Mouse (Mus musculus) ES-Bruce4 (cell line): Measurements from ENCODE around the gene Cdk5rap3. TPM values are rescaled to one million over a fixed set of nuclear protein-coding genes. Genes with fewer than 3 reads are reported as not detected.
A peak's percentile ranks its signal among the peaks of the same experiment; 100 is the strongest.

Experiments used
- H3K27ac ChIP-seq: 2 replicates; pipeline ENCODE4 v1.5.1; 2012; ENCODE audit warnings: low read length, inconsistent platforms; ENCODE audit not compliant: insufficient read depth
- H3K27me3 ChIP-seq: 2 replicates; pipeline ENCODE4 v1.6.1; 2012; ENCODE audit warnings: mild to moderate bottlenecking, low read length, inconsistent platforms; ENCODE audit not compliant: control insufficient read depth, poor library complexity, insufficient read depth, severe bottlenecking
- H3K36me3 ChIP-seq: 2 replicates; pipeline ENCODE4 v1.6.1; 2012; ENCODE audit warnings: inconsistent platforms, mild to moderate bottlenecking, low read length, moderate library complexity; ENCODE audit not compliant: control insufficient read depth, poor library complexity, insufficient read depth, severe bottlenecking
- H3K4me1 ChIP-seq: one replicate; pipeline ENCODE4 v1.8.1; 2011; ENCODE audit warnings: low read length; ENCODE audit not compliant: control insufficient read depth, insufficient read depth
- H3K4me3 ChIP-seq: 2 replicates; pipeline ENCODE4 v1.5.1; 2011; ENCODE audit warnings: low read depth, mild to moderate bottlenecking, low read length
- H3K9ac ChIP-seq: 2 replicates; pipeline ENCODE4 v1.6.1; 2012; ENCODE audit warnings: low read depth, mild to moderate bottlenecking, inconsistent platforms; ENCODE audit not compliant: poor library complexity, severe bottlenecking
- H3K9me3 ChIP-seq: replicated peaks from 2 replicates; pipeline ENCODE4 v1.6.1; 2012; ENCODE audit warnings: mild to moderate bottlenecking, low read length, inconsistent platforms; ENCODE audit not compliant: control insufficient read depth, poor library complexity, insufficient read depth, severe bottlenecking
- CTCF ChIP-seq: IDR thresholded peaks from one replicate; pipeline ENCODE4 v1.8.1; 2011; ENCODE audit warnings: low read depth, low read length
- EP300 ChIP-seq: IDR thresholded peaks from 2 replicates; pipeline ENCODE4 v1.6.1; 2011; ENCODE audit warnings: low read depth, low read length; ENCODE audit not compliant: insufficient read depth
- POLR2A ChIP-seq: IDR thresholded peaks from one replicate; pipeline ENCODE4 v1.8.1; 2011; ENCODE audit warnings: low read length; ENCODE audit not compliant: insufficient read depth
- polyA plus RNA-seq: library from polyadenylated mRNA; stranded (reverse); fragments of >200 nt; gene quantifications from 2 replicates; pipeline ENCODE4 v1.2.4, GENCODE M21; 2011; ENCODE audit warnings: low read depth; ENCODE audit not compliant: missing spikeins, insufficient read depth, insufficient read length

The Cdk5rap3 gene
- polyA plus RNA-seq, 1 experiment: 93.3 TPM

DNA sequence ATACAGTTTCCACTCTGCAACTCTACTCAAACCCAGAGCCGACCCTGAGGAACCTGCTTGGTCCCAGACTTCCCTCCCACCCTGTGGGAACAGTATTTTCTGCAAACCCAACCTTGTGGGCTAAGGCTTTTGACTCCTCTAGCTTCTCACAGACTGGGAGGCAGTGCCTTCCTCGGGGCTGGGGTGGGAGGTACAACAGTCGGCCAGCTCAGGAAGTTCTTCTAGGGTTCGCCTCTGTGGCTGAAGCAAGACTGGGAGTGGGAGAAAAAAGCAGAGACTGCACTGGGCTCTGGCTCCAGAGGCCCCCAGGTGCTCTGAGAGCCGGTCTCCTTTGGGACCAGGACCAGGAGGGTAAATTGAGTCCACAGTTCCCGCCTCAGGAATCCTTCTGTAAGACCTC, 36.6 kb upstream of the Cdk5rap3 start:
- H3K4me1 ChIP-seq: peaks cover 7% of the 10 kb centered on the region
- no peaks in the 10 kb centered on the region for H3K9me3 ChIP-seq
- no peaks in the 10 kb centered on the region for H3K27me3 ChIP-seq
- H3K27ac ChIP-seq: no peak overlapping the region
- peaks cover 29% of the 10 kb centered on the region for H3K36me3 ChIP-seq
- H3K9ac ChIP-seq: no peak overlapping the region
- TF ChIP-seq CTCF (no peak), EP300 (no peak), POLR2A (no peak)
- no peak overlapping the region for H3K4me3 ChIP-seq

DNA sequence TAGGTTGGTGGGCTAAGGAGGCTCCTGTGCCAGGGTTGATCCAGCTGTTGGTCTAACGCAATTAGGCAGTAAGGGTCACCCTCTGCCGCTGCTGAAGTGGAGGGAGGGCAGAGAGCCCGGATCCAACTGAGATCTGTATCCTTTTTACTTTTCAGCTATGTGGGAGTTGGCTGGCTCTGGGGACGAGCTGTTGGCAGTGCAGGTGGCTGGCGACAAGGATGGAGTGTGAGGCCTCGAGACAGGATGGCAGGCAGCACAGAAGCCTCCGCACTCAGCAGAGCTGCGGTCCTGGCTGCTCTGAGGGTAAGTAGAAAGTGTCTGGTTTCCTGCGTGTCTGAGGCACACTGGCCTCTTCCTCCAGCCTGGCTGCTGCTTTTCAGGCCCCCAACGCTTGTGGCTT, 36.1 kb upstream of the Cdk5rap3 start:
- Histone ChIP-seq H3K4me3 (no peak overlapping the region), H3K27ac (no peak overlapping the region), H3K4me1 (peaks cover 7% of the 10 kb centered on the region), H3K27me3 (no peaks in the 10 kb centered on the region), H3K9me3 (no peaks in the 10 kb centered on the region), H3K36me3 (peaks cover 29% of the 10 kb centered on the region), H3K9ac (no peak overlapping the region)
- no peak for TF ChIP-seq CTCF
- TF ChIP-seq EP300: no peak
- TF ChIP-seq POLR2A: no peak

DNA sequence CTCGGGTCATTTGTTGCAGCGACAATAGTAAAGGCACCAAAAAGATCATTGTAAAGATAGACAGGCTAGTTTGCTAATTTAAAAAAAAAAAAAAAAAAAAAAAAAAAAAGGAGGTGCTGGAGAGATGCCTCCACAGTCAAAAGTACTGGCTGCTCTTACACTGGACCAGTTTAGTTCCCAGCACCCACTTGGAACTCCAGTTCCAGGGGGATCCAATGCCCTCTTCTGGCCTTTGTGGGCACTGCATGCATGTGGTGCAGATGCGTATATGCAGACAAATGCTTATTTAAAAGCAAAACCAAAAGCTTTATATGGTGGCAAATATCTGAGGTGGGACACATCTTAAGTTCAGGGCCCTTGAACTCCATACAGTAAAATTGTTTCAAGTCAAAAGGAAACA, 34.5 kb upstream of the Cdk5rap3 start:
- H3K27ac ChIP-seq: no peak overlapping the region
- H3K4me3 ChIP-seq: no peak overlapping the region
- peaks cover 7% of the 10 kb centered on the region for H3K4me1 ChIP-seq
- no peaks in the 10 kb centered on the region for H3K9me3 ChIP-seq
- peaks cover 29% of the 10 kb centered on the region for H3K36me3 ChIP-seq
- TF ChIP-seq CTCF (peak; percentile 67), POLR2A (no peak)
- no peaks in the 10 kb centered on the region for H3K27me3 ChIP-seq
- no peak overlapping the region for H3K9ac ChIP-seq

DNA sequence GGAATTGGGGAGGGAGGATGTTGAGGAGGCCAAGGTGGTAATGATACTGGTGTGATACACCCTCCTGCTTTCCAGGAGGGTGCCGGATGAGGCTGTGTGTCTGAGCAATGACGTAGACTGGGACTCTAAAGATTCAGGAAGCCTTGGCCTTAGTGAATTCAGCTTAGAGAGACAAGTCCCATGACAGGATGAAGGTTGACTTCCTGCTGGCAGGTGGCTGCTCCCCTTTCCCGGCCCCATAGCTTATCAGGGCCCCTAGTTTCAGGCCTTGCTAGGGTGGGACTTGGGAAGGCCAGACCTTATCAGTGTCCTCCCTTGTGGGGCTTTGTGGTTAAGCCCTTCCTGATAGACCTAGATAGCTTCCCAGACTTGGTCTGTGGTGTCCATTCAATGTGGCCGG, 31.6 kb upstream of the Cdk5rap3 start:
- TF ChIP-seq CTCF (no peak), EP300 (no peak), POLR2A (no peak)
- H3K9me3 ChIP-seq: no peaks in the 10 kb centered on the region
- no peak overlapping the region for H3K9ac ChIP-seq
- H3K27me3 ChIP-seq: no peaks in the 10 kb centered on the region
- no peaks in the 10 kb centered on the region for H3K4me1 ChIP-seq
- no peak overlapping the region for H3K4me3 ChIP-seq
- no peak overlapping the region for H3K27ac ChIP-seq
- H3K36me3 ChIP-seq: peaks cover 14% of the 10 kb centered on the region

DNA sequence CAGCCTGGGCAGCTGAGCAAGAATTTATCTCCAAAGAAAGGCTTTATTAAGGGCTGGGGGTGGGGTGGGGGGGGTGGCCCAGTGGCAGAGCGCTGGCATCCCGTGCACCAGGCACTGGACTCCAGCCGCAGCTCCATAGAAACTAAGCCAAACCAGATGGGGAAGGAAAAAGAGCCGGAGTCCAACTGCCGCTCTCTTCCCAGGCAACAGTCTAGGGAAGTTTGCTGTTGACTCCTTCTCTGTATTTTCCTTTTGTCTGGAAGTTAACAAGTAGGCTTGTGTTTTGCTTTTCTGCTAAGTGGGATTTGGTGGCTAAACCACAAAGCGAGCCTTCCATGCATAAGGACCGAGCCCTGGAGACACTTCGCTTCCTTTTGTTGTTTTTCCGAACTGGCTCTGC, 30.2 kb upstream of the Cdk5rap3 start:
- H3K27ac ChIP-seq: no peak overlapping the region
- H3K9ac ChIP-seq: no peak overlapping the region
- peaks cover under 1% of the 10 kb centered on the region for H3K36me3 ChIP-seq
- H3K9me3 ChIP-seq: no peaks in the 10 kb centered on the region
- H3K27me3 ChIP-seq: no peaks in the 10 kb centered on the region
- no peak for TF ChIP-seq POLR2A
- no peak for TF ChIP-seq CTCF
- no peak for TF ChIP-seq EP300
- no peaks in the 10 kb centered on the region for H3K4me1 ChIP-seq
- no peak overlapping the region for H3K4me3 ChIP-seq

DNA sequence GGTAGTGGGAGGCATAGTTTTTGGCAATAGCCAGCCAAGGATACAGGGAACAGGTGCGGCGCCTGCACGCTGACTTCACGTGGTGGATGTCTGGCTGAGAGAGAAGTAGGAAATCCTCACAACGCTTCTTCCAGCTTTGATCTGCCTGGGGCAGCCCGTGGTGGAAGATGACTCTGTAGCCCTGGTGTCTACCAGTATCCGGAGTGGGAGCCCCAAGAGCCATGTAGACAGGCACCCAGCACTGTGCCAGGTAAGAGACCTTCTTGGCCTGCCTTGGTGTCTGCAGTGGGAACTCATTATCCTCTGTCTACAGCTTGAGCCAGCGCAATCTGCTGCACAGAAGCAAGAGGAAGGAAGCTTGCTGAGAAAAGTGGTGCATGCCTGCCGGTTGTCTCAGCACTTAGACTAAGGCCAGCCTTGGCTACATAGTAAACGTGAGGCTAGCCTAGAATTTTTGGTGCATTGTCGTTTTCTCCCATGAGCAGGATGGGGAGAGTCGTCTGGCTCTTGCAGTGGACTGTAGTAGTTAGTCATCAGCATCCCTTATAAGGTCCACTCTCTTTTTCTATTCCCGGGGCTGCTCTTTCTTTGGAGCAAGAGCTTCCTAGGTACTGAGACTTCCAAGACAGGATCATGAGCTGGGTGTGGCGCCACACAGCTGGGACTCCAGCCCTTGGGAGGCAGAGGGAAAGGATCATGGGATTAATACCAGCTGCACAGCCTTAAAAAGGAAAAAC, 28.7 kb upstream of the Cdk5rap3 start:
- no peaks in the 10 kb centered on the region for H3K9me3 ChIP-seq
- TF ChIP-seq EP300: no peak
- no peak for TF ChIP-seq CTCF
- TF ChIP-seq POLR2A: no peak
- no peaks in the 10 kb centered on the region for H3K4me1 ChIP-seq
- H3K9ac ChIP-seq: no peak overlapping the region
- H3K4me3 ChIP-seq: no peak overlapping the region
- H3K27ac ChIP-seq: no peak overlapping the region
- H3K36me3 ChIP-seq: no peaks in the 10 kb centered on the region
- H3K27me3 ChIP-seq: no peaks in the 10 kb centered on the region
